Mouse (Mus musculus) CD4-positive, CD25-positive, alpha-beta regulatory T cell, adult 4 months (primary cell): ENCODE results near the gene Zmat1. TPM values are rescaled to one million over a fixed set of nuclear protein-coding genes. Genes with fewer than 3 reads are reported as not detected.
"Not testable (repeated sequence)": the region's sequence is repeated elsewhere in the genome, so short reads cannot be mapped to it uniquely, and the experiment has no call there.

ENCODE experiments used
- ATAC-seq: one replicate; pipeline ENCODE4 v1.8.0; 2017
- polyA plus RNA-seq, 2 experiments: library from polyadenylated mRNA; unstranded; fragments of 100-300 nt; shearing (Covaris generic); gene quantifications; one replicate each; pipeline ENCODE4 v1.2.1; 2017

Gene Zmat1
- 10 to 100 TPM in 1 of 2 experiments, 1 to 10 TPM in 1; 8.1 to 10.7 TPM for polyA plus RNA-seq

DNA sequence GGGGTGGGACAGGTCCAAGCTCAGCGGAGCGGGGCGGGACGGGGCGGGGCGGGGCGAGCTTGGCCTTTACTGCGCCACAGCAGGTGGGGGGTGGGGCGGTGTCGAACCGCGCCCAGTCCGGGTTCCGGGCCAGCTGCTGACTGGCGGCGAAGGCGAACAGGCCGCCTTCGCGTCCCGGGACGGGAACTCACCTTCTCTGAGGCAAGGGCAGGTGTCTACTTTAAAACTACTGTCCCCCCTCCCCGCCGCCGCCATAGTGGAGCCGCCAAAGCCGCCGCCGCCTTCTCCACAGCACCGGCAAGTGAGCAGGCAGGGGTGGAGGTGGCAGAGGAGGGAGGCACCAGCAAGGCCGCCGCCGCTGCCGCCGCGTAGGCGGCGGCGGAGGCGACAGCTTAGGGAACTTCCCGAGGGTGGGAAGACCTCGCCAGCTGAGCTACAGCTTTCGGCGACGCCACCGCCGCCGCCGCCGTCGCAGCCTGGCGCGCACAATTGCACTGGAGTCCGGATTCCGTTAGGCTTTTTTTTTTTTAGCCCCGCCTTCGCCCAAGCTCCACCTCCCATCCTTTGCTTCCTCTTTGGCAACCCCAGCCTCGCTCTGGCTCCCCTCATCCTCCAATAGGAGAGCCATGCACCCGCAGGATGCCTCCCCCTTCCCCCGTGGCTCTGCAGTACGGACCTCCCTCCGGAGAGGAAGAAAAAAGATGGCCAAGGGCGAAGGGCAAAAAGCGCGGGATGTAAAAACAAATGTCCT, at the start of gene Zmat1:
TSS of gene Zmat1 (minus strand) at position 490 of the 751 bp plus-strand sequence.
- peak; percentile 96 for ATAC-seq

DNA sequence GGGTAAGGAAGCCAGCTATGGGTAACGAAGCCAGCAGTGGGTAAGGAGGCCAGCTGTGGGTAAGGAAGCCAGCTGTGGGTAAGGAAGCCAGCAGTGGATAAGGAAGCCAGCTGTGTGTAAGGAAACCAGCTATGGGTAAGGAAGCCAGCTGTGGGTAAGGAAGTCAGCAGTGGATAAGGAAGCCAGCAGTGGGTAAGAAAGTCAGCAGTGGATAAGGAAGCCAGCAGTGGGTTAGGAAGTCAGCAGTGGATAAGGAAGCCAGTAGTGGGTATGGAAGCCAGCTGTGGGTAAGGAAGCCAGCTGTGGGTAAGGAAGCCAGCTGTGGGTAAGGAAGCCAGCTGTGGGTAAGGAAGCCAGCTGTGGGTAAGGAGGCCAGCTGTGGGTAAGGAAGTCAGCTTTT, 44.9 kb upstream of the Zmat1 start:
- ATAC-seq: not testable (repeated sequence)

DNA sequence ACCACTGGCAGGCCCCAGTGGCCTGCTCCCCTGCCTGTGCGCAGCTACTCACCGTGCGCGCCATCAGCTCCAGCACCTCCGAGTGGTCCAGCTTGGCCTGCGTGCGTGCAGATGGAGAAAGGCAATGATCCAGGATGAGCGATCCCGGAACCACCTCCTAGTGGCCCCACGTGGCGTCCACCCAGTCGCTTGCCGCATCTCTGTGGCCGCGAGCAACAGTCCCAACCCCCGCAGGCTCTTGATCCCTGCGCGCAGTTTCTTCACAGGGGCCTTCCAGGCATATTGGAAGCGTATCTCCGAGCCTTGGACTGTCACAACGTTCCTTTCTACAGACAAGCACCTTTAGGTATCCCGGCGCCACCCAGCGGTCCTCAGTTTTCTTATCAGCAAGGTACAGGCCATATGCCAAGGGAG, 27.0 kb upstream of the Zmat1 start:
- no peak for ATAC-seq

DNA sequence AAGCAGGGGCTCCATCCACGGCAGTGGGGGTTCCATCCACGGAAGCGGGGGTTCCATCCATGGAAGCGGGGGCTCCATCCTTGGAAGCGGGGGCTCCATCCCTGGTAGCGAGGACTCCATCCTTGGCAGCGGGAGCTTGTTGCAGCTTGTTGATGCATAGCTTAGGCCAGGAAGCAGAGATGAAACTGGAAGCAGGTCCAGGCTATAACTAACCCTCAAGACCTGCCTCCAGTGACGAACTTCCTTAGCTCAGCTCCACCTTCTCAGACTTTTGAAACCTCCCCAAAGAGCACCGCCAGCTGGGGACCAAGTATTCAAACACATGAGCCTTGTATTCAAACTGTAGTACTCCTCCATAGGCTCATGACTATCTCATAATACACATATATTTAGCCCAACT, 16.1 kb upstream of the Zmat1 start:
- no peak for ATAC-seq

DNA sequence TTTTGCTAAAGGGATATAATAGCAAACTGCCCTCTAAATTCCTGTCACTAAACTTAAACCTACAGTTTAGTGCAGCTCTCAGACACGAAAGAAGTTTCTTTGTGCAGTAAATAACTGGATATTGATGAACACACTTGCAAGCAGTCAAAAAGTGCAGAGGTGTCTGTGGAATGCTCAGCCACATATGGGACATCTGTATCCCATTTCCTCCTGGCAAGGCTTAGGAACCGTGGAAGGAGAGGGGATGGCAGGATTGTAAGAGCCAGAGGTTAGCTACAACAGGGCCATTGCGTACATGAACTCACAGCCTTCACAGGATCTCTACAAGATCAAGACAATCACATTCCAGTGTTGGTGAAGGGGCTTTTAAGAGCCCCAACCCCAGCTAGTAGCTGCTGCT, 2.4 kb upstream of the Zmat1 start:
- no peak for ATAC-seq

DNA sequence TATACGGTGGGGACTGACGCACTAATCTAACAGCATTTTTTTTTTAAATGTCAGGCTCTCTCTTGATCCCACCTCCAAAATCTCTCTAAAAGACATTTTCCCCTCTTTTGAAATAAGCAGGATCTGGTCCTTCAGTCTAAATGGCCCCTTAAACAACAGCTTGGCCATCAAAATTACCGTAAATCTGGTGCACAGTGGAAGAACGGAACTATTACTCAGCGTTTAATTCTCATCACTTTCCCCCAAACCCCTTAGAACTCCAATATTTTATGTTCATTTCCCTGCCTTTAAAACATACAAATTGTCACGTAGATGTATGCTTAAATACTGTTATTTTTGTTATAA, 434 bp upstream of the Zmat1 start:
- no peak for ATAC-seq

DNA sequence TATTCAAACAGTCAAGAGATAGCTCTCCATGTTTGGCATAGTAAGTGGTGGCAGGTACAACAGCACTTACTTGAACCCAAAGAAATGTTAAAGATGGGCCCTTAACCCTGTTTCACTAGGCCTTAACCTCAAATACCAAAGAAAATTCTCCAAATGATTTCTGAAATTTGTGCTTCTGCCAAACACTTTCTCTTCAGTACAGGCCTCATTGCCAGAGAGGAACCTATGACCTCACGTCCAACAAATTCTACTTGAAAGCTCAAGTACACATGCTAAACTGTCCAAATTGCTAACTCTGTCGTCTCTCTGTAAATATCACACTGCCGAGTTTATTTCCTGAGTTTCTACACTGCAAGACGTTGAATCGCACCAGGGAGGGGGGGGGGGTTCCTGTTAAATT, 988 bp downstream of the Zmat1 start:
- peak; percentile 14 for ATAC-seq

DNA sequence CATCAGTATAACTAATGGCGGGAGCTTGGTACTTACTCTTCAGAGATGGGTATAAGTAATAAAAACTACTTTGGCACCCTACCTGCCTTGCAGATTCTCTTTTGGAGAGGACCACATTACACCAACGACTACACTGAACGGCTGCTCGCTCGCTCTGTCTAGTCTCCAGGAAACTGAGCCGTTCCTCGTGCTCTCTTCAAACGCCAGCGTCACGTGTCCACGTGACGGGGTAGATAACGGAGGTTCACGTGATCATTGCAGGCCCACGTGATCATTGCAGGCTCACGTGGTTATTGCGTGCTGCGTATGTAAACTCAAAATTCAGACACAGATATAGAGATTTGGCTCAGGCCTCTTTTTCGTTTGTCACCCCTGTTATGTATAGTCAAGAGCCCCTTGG, 44.5 kb downstream of the Zmat1 start, which contains the start of gene Nxf2:
TSS of gene Nxf2 (minus strand) at position 209 of the 400 bp plus-strand sequence.
- no peak for ATAC-seq

DNA sequence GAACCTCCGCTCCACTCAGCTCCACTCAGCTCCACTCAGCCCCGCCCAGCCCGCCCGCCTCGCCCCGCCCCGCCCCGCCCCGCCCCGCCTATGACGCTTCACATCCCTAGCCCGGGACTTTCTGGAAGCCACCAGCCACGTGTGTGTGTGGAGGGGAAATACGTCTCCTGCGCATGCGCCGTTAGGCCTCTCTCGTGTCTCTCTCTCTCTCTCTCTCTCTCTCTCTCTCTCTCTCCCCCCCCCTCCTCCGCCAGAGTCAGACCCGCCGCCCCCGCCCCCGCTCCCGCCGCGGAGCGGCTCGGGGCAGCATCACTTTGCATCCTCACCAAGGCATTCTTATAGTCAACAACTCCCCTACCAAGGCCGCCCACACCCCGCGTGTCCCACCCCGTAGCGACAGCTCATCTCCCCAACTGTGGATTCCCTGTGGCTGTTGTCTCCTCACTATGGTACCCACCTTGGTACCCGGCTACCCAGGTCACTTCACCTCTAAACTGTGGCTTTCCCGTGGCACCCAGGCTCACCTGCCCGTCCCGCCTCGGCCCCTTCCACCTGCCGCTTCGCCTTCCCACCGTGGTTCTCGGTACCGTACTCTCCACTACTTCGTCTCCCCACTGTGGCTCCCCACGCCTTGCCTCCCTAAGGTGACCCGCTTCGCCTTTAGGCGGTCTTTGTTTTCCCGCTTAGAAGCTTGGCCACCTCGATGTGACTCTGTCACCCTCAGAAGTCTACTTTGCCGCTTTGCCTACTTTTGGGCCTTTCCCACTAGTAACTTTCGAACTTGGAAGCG, 45.5 kb downstream of the Zmat1 start:
- peak; percentile 94 for ATAC-seq

DNA sequence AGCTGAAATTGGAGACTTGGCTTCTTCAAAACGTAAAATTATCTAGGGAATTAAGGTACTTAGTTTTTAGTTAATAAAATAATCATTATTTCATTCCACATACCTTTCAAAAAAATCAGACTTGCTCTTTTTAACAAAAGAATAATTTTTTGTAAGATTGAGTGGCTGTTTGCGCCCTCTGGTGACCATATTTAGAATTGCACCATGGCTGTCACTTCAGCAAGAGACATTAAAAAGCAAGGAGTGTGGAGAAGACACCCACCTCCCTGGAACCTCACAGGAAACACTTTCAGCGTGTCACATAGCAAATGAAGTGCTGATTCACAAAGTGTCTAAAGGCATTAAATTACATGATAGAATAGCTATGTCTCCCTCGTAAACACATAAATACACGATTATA, 78.6 kb downstream of the Zmat1 start:
- ATAC-seq: peak; percentile 58

DNA sequence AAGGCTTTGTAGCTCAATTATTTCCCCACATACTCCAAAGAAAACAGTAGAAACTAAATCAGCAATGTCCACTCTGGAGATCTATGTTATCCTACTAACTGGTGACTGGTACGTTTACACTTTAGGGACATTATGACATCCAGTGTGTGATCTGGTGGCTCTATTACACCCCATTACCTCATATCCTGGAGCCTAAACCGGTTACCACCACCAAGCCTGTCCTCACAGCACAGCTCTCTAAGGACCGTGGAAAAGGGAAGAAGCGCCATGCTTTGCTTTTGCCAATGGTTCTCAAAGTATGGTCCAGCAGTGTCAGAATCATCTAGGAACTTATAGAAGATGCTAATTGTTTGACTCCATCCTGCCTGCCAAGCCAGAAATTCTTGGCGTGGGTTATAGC, 79.1 kb downstream of the Zmat1 start:
- no peak for ATAC-seq

DNA sequence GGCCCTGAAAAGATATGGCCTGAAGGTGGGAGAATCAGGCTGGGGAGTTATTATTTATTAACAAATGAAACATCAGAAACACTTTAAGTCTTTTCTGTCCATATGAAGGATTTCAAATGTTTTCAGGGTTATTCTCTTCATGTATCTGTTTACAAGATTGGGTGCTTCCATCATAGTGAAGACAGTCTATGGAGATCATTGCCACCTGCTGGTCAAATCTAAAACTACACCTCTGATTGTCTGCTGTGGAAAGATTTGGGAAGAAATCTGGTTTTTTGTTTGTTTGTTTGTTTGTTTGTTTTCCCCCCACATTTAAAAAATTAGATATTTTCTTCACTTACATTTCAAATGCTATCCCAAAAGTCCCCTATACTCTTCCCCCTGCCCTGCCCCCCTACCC, 84.0 kb downstream of the Zmat1 start:
- ATAC-seq: no peak

DNA sequence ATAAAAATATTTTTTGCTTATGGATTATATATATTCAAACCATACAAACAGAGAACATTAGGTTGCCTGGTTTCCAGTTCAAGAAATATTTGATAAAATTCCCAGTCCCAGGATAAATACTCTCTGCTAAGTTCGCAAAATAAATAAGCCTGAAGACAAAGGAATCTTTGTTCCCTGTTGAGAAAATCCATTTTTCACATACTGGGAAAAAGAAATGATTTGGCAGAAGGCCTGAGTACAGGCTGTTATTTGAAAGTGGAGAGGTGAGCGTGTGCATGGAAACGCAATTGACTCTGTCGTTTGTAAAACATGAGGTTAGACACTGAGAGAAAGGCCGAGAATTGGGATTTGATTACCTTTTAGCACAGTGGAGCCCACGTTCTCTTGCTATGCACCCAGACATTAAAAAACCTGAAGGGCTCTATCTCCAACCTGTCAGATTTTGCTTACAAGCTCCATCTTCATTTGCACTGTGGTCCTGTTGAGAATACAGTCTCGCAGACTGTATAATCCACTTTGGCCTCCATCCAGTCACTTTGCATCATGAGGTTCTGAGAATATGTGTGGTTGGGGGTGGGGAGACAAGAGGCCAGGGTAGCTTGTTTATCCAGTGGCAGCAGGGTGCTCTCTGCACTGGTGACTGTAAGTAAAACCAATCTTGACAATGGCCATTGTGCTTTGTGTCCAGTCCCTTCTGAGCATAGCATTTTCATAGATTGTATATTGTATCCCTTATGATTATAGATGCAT, 85.2 kb downstream of the Zmat1 start:
- ATAC-seq: no peak

Other genes starting within 250 kb of the Zmat1 start
- 10 to 100 TPM in 1 of 2 experiments, 1 to 10 TPM in 1; 7.5 to 15.3 TPM for gene Armcx2, start 200.0 kb downstream of the Zmat1 start, polyA plus RNA-seq
- gene Nxf2, start 44.5 kb downstream of the Zmat1 start, polyA plus RNA-seq: under 1 TPM in 1 of 2 experiments, not detected in 1; 0.42 TPM
- under 1 TPM in 1 of 2 experiments, not detected in 1; 0.22 TPM for gene Gm15023, start 168.4 kb upstream of the Zmat1 start, polyA plus RNA-seq
- gene Tceal6, start 201.5 kb upstream of the Zmat1 start, polyA plus RNA-seq: not detected